Mouse (Mus musculus): ENCODE results near the gene Riok1. TPM values are rescaled to one million over a fixed set of nuclear protein-coding genes. Genes with fewer than 3 reads are reported as not detected.

Gene Riok1
- 53.5 and 55.4 TPM in 2 replicates for polyA plus RNA-seq (2014; fragmentation: Nextera tagmentation; extraction: Ambion mirVana)

- no peaks in the 10 kb centered on the region for H3K27me3 ChIP-seq (ENCODE audit: control insufficient read depth, insufficient read depth, low read length)
- peak within 1 kb of the TSS; percentile 85 for H3K4me3 ChIP-seq (ENCODE audit: low read depth, low read length)
- H3K27ac ChIP-seq (ENCODE audit: low read length) = peak within 1 kb of the TSS; percentile 68; the same call in 1 of the 2 replicates
- WGBS = 12% methylated on average over 37 of the region's 37 CpGs
- H3K4me1 ChIP-seq (ENCODE audit: control insufficient read depth, insufficient read depth, low read length) = peaks cover 10% of the 10 kb centered on the region; the same call in 1 of the 2 replicates
- H3K9ac ChIP-seq (replicated peaks; ENCODE audit: low read depth, low read length) = peak within 1 kb of the TSS; percentile 87
- peak within 1 kb of the TSS; percentile 95 for H3K4me2 ChIP-seq (replicated peaks; ENCODE audit: low read depth, low read length)
- peaks cover 12% of the 10 kb centered on the region for H3K36me3 ChIP-seq (ENCODE audit: control insufficient read depth, insufficient read depth, low read length)
- no peaks in the 10 kb centered on the region for H3K9me3 ChIP-seq (ENCODE audit: control insufficient read depth, low read depth, low read length)
- ATAC-seq (ENCODE audit: insufficient number of reproducible peaks, insufficient read depth, low FRiP score, low read depth) = no peak
Observed at GRCm38 (mm10) chr13:38036343-38037043, at the start of gene Riok1. TSS of gene Riok1 (plus strand) at chr13:38036995.

DNA sequence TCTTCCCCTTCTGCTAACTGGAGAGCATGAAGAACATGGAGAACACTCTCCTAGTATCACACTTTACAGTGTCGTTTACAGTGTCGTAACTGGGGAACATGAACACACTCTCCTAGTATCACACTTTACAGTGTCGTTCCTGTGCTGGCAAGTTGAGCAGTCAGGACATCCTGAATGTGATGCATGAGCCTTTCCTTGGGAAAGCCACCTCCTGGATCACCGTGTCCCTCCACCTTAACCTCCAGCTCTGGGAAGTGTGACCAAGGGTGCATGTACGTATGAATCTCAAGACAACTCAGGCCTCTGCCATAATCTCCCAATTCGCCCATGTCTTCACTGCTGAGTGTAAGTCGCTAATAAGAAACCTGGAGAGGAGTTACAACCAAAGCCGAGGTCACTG, 47.1 kb upstream of the Riok1 start:
- H3K4me3 ChIP-seq (ENCODE audit: low read depth, low read length) = no peak overlapping the region
- 89% methylated on average over 8 of the region's 8 CpGs for WGBS
- H3K27ac ChIP-seq (ENCODE audit: low read length) = no peak overlapping the region
- no peak for ATAC-seq (ENCODE audit: insufficient number of reproducible peaks, insufficient read depth, low FRiP score, low read depth)
- no peak overlapping the region for H3K9ac ChIP-seq (replicated peaks; ENCODE audit: low read depth, low read length)
- peaks cover 9% of the 10 kb centered on the region; the same call in 1 of the 2 replicates for H3K4me1 ChIP-seq (ENCODE audit: control insufficient read depth, insufficient read depth, low read length)
- H3K36me3 ChIP-seq (ENCODE audit: control insufficient read depth, insufficient read depth, low read length) = peaks cover 51% of the 10 kb centered on the region
- no peaks in the 10 kb centered on the region for H3K27me3 ChIP-seq (ENCODE audit: control insufficient read depth, insufficient read depth, low read length)
- H3K9me3 ChIP-seq (ENCODE audit: control insufficient read depth, low read depth, low read length) = no peaks in the 10 kb centered on the region
- no peak overlapping the region for H3K4me2 ChIP-seq (replicated peaks; ENCODE audit: low read depth, low read length)

GRCm38 (mm10) chr13:37992638-37993371, 44.0 kb upstream of the Riok1 start:
- Histone ChIP-seq H3K27ac (ENCODE audit: low read length) (0 out of 2 replicates have a peak overlapping the region, but pooled peaks have one; percentile 12), H3K9me3 (ENCODE audit: control insufficient read depth, low read depth, low read length) (no peaks in the 10 kb centered on the region), H3K4me1 (ENCODE audit: control insufficient read depth, insufficient read depth, low read length) (peaks cover 9% of the 10 kb centered on the region; the same call in 1 of the 2 replicates), H3K36me3 (ENCODE audit: control insufficient read depth, insufficient read depth, low read length) (peaks cover 24% of the 10 kb centered on the region), H3K4me2 (replicated peaks; ENCODE audit: low read depth, low read length) (peak overlapping the region; percentile 90), H3K27me3 (ENCODE audit: control insufficient read depth, insufficient read depth, low read length) (no peaks in the 10 kb centered on the region), H3K9ac (replicated peaks; ENCODE audit: low read depth, low read length) (peak overlapping the region; percentile 97), H3K4me3 (ENCODE audit: low read depth, low read length) (peak overlapping the region; percentile 92)
- no peak for ATAC-seq (ENCODE audit: insufficient number of reproducible peaks, insufficient read depth, low FRiP score, low read depth)
- WGBS = 10% methylated on average over 10 of the region's 10 CpGs

GRCm38 (mm10) chr13:37993376-37993703, 43.5 kb upstream of the Riok1 start:
- H3K4me1 ChIP-seq (ENCODE audit: control insufficient read depth, insufficient read depth, low read length) = peaks cover 9% of the 10 kb centered on the region; the same call in 1 of the 2 replicates
- peak overlapping the region; percentile 94 for H3K27ac ChIP-seq (ENCODE audit: low read length)
- peak overlapping the region; percentile 97 for H3K9ac ChIP-seq (replicated peaks; ENCODE audit: low read depth, low read length)
- H3K4me2 ChIP-seq (replicated peaks; ENCODE audit: low read depth, low read length) = peak overlapping the region; percentile 90
- H3K36me3 ChIP-seq (ENCODE audit: control insufficient read depth, insufficient read depth, low read length) = peaks cover 24% of the 10 kb centered on the region
- peak overlapping the region; percentile 92 for H3K4me3 ChIP-seq (ENCODE audit: low read depth, low read length)
- H3K9me3 ChIP-seq (ENCODE audit: control insufficient read depth, low read depth, low read length) = no peaks in the 10 kb centered on the region
- under 1% methylated on average over 17 of the region's 17 CpGs for WGBS
- H3K27me3 ChIP-seq (ENCODE audit: control insufficient read depth, insufficient read depth, low read length) = no peaks in the 10 kb centered on the region
- ATAC-seq (ENCODE audit: insufficient number of reproducible peaks, insufficient read depth, low FRiP score, low read depth) = no peak

DNA sequence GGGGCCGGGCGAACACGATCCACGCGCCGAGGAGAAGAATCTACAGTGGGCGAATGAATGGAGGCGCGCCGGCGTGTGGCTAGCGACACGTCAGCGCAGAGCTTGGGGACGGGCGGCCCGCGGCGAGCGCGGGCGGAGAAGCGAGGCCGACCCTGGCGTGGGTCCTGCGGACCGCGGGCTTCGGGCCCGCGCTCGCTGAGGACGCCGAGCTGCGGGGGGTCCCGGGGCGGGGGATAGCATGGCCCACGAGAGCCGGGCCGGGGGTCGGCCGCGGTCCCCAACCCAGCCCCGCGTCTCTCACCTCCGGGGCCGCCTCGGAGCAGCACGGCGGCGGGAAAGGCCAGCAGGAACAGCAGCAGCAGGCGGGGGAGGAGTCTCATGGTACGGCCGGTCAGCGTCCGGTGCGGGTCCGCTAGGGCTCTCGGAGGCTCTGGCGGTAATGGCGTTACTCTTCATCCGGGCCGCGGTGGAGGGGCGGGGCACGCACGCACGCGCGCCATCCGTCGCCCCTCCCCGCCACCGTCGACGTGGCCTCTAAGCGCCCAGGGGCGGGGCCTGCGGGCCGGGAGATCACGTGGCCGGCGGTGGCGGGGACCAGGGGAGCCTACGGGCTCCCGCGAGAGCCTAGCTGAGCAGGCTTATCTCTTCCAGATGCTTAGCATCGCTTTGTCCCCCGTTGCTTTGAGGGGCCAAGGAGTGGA, 42.9 kb upstream of the Riok1 start, which contains the start of gene Ssr1:
Gene Ssr1, minus strand, starts transcription at position 514 of the 701 bp plus-strand sequence.
- Histone ChIP-seq H3K27me3 (ENCODE audit: control insufficient read depth, insufficient read depth, low read length) (no peaks in the 10 kb centered on the region), H3K4me1 (ENCODE audit: control insufficient read depth, insufficient read depth, low read length) (peaks cover 9% of the 10 kb centered on the region; the same call in 1 of the 2 replicates), H3K36me3 (ENCODE audit: control insufficient read depth, insufficient read depth, low read length) (peaks cover 24% of the 10 kb centered on the region), H3K9ac (replicated peaks; ENCODE audit: low read depth, low read length) (peak within 1 kb of the TSS; percentile 97), H3K9me3 (ENCODE audit: control insufficient read depth, low read depth, low read length) (no peaks in the 10 kb centered on the region), H3K4me3 (ENCODE audit: low read depth, low read length) (peak within 1 kb of the TSS; percentile 92), H3K27ac (ENCODE audit: low read length) (peak within 1 kb of the TSS; percentile 94), H3K4me2 (replicated peaks; ENCODE audit: low read depth, low read length) (peak within 1 kb of the TSS; percentile 90)
- peak; percentile 97 for ATAC-seq (ENCODE audit: insufficient number of reproducible peaks, insufficient read depth, low FRiP score, low read depth)
- under 1% methylated on average over 83 of the region's 89 CpGs for WGBS

DNA sequence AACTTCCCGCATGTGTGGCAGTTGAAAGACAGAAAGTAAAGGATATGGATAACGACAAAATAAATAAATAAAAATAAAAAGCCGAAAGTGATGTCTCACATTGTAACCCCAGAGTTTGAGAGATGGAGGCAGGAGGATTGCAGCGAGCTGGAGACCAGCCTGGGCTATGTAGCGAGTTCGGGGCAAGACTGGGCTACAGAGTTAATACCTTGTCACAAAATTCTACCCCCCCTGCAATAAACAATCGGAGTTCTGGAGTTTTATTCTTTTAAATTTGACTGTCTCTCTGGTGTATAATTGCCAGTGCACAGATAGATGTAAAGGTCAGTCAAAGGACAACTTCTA, 42.4 kb upstream of the Riok1 start:
- H3K27ac ChIP-seq (ENCODE audit: low read length) = no peak overlapping the region

GRCm38 (mm10) chr13:37999713-38000112, 37.1 kb upstream of the Riok1 start:
- no peaks in the 10 kb centered on the region for H3K36me3 ChIP-seq (ENCODE audit: control insufficient read depth, insufficient read depth, low read length)
- no peak overlapping the region for H3K27ac ChIP-seq (ENCODE audit: low read length)
- no peak overlapping the region for H3K4me3 ChIP-seq (ENCODE audit: low read depth, low read length)
- no peaks in the 10 kb centered on the region for H3K4me1 ChIP-seq (ENCODE audit: control insufficient read depth, insufficient read depth, low read length)
- H3K9me3 ChIP-seq (ENCODE audit: control insufficient read depth, low read depth, low read length) = no peaks in the 10 kb centered on the region
- ATAC-seq (ENCODE audit: insufficient number of reproducible peaks, insufficient read depth, low FRiP score, low read depth) = no peak
- WGBS = 71% methylated on average over 3 of the region's 3 CpGs
- H3K27me3 ChIP-seq (ENCODE audit: control insufficient read depth, insufficient read depth, low read length) = no peaks in the 10 kb centered on the region
- H3K9ac ChIP-seq (replicated peaks; ENCODE audit: low read depth, low read length) = no peak overlapping the region
- H3K4me2 ChIP-seq (replicated peaks; ENCODE audit: low read depth, low read length) = no peak overlapping the region

More for the DNA sequence above, 42.4 kb upstream of the Riok1 start:
- H3K9me3 ChIP-seq (ENCODE audit: control insufficient read depth, low read depth, low read length) = no peaks in the 10 kb centered on the region
- peaks cover 19% of the 10 kb centered on the region for H3K36me3 ChIP-seq (ENCODE audit: control insufficient read depth, insufficient read depth, low read length)
- peaks cover 9% of the 10 kb centered on the region; the same call in 1 of the 2 replicates for H3K4me1 ChIP-seq (ENCODE audit: control insufficient read depth, insufficient read depth, low read length)
- whole genome bisulfite sequencing = 13% methylated on average over 7 of the region's 7 CpGs
- peak; percentile 24; the same call in 1 of the 2 replicates for ATAC-seq (ENCODE audit: insufficient number of reproducible peaks, insufficient read depth, low FRiP score, low read depth)
- H3K4me3 ChIP-seq (ENCODE audit: low read depth, low read length) = peak overlapping the region; percentile 92
- 0 out of 2 replicates have a peak overlapping the region, but pooled peaks have one; percentile 28 for H3K9ac ChIP-seq (replicated peaks; ENCODE audit: low read depth, low read length)
- H3K27me3 ChIP-seq (ENCODE audit: control insufficient read depth, insufficient read depth, low read length) = no peaks in the 10 kb centered on the region
- peak overlapping the region; percentile 44 for H3K4me2 ChIP-seq (replicated peaks; ENCODE audit: low read depth, low read length)

DNA sequence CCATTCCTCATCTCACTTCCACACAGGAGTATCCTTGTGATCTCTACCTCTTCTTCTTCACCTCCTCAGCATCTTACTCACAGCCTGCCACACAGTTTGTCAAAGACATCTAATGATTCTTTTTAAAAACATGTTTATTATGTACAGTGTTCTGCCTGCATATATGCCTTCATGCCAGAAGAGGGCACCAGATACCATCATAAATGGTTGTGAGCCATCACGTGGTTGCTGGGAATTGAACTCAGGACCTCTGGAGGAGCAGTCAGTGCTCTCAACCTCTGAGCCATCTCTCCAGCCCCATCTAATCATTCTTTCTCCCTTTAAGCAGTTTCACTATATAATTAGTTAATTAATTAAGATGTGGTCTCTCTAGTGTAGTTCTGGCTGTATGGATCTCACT, 34.3 kb upstream of the Riok1 start:
- Histone ChIP-seq H3K4me1 (ENCODE audit: control insufficient read depth, insufficient read depth, low read length) (no peaks in the 10 kb centered on the region), H3K9me3 (ENCODE audit: control insufficient read depth, low read depth, low read length) (no peaks in the 10 kb centered on the region), H3K9ac (replicated peaks; ENCODE audit: low read depth, low read length) (no peak overlapping the region), H3K27me3 (ENCODE audit: control insufficient read depth, insufficient read depth, low read length) (no peaks in the 10 kb centered on the region), H3K4me2 (replicated peaks; ENCODE audit: low read depth, low read length) (no peak overlapping the region), H3K4me3 (ENCODE audit: low read depth, low read length) (no peak overlapping the region), H3K36me3 (ENCODE audit: control insufficient read depth, insufficient read depth, low read length) (no peaks in the 10 kb centered on the region), H3K27ac (ENCODE audit: low read length) (no peak overlapping the region)
- no peak for ATAC-seq (ENCODE audit: insufficient number of reproducible peaks, insufficient read depth, low FRiP score, low read depth)
- WGBS = 58% methylated on average over 1 of the region's 1 CpGs

Data from stomach, embryonic 14.5 days (tissue).